Mouse (Mus musculus) urinary bladder, postnatal 10 days (tissue): Measurements from ENCODE around the gene Ccn2.

Source experiments
- DNase-seq: peaks from one replicate; pipeline ENCODE4 v3.0.0; 2022; ENCODE audit warnings: low spot score

Ccn2 gene

DNA sequence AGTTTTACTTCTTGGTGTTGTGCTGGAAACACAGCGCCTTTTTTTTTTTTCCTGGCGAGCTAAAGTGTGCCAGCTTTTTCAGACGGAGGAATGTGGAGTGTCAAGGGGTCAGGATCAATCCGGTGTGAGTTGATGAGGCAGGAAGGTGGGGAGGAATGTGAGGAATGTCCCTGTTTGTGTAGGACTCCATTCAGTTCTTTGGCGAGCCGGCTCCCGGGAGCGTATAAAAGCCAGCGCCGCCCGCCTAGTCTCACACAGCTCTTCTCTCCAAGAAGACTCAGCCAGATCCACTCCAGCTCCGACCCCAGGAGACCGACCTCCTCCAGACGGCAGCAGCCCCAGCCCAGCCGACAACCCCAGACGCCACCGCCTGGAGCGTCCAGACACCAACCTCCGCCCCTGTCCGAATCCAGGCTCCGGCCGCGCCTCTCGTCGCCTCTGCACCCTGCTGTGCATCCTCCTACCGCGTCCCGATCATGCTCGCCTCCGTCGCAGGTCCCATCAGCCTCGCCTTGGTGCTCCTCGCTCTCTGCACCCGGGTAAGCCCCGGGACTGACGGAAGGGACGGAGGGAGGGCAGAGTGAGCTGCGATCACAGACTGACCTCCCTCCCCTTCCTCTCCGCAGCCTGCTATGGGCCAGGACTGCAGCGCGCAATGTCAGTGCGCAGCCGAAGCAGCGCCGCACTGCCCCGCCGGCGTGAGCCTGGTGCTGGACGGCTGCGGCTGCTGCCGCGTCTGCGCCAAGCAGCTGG is at the start of gene Ccn2:
Ccn2 (plus strand) TSS at position 193 of the 753 bp plus-strand sequence.
- peak; percentile 49 for DNase-seq

DNA sequence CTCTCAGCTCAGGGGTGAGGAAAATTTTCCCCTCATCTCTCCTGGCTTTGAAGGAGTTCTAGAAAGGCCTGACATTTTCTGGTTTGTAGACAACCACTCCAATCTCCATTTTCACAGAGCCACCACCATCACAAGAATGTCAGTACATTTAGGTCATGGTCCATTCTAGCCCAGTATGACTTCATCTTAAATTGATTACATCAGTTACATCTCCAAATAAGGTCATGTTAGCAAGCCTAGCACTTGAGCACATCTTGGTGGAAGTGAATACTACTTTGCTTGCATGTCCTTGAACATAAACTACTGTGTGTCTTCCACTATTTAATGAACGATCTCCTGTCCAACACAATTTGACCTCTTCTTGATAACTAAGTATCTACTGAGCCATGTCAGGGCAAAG is 42.4 kb upstream of the Ccn2 start:
- DNase-seq: no peak

DNA sequence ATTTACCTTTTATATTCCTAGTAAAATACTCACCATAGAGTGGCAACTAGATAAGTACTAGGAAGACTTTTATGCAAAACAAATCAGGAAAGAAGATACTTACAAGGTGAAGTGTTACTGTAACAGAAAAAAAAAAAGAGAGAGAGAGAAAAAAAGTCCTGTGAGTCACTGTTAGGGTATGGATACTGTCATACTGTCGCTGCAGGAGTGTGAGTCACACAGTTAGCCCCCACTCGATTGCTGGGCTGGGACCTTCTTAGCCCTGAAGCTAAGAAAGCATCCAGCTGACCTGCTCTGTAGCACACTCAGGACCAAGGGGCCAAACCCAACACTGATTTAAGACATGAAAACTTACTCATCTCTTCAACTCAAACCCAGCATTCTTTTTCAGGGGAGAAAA is 41.2 kb upstream of the Ccn2 start:
- DNase-seq: no peak

DNA sequence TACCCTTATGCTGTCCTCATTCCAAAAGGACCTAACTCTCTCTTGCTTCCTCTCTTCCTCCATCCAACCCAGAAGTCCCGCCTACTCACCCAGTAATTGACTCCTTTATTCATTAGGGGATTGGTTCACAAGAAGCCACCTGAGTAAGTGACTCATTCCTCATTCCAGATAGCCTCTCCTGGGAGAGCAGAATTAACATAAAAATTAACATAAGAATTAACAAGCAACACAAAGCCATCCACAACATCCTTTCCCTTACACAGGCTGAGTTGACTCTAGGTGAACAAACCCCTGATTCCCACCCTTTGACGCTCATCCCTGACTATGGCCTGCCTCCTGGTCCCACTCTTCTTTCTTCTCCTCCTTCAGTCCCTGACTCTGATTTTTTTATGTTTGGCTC is 36.9 kb upstream of the Ccn2 start:
- no peak for DNase-seq

DNA sequence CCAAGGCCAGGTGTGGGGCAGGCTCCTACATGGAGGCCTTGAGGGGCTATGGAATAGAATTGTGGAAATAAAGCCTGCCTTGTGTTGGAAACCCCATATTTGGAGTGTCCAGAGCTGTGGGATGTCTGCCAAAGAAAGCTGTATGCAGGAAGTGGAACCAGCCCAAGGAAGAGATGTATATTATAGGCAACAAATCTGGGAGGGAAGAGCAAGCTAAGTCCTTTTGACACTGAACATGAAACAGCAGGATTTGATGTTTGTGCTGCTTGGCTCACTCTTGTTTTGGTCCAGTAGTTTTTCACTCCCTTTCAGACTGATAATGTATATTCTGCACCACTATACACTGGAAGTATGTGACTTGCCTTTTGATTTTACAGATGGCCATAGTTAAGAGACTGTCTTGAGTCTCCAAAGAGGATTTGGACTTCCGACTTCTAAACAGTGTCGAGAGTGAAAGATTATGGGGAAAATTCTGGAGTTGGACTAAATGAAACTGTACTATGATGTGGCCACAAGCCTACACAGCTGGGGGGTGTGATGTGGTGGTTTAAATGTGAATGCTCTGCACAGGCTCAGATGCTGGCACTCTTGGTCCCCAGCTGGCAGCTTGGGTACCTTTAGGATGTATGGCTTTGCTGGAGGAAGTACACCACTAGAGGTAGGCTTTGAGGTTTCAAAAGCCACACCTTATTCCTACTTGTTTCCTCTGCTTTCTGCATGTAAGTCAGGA is 25.4 kb upstream of the Ccn2 start:
- no peak for DNase-seq

DNA sequence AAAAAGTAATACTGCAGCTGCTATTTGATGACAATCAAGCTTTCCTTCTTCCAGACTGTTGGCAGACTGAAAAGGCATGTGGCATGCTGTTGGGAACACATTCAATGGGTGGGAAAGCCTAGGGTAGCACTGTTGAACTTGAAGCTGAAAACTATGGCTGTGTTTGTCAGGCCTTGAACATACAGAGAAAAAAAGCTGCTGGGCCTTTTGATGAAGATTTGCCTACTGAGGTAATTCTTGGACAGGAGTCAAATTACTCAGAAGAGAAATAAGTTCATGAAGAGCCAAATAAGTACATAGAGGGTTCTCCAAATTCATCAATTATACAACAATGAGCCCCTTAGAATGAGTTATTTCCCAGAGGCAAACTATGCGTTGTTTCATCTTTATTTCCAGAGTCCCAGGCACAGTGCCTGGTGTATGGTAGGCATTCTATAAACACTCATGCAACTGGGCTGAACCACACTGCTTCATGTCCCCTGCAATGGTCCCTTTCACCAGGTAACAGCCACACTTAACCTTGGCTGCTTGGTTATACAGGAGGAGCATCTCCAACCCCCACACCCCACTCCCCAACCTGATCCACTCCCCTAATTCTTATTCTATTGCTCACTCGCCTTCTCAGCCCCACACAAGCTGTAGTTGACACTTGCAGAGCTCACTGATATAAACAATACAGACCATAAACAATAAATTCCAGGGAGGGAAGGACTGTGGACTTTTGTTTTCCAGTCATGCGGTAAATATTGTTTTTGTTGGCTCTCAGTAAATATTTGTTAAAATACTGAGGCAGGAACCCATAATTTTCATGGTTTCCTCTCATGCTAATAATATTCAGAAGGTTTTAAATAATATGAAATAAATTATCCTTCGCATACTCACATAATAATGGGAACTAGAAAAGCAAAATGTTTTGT is 22.9 kb upstream of the Ccn2 start:
- DNase-seq: no peak

DNA sequence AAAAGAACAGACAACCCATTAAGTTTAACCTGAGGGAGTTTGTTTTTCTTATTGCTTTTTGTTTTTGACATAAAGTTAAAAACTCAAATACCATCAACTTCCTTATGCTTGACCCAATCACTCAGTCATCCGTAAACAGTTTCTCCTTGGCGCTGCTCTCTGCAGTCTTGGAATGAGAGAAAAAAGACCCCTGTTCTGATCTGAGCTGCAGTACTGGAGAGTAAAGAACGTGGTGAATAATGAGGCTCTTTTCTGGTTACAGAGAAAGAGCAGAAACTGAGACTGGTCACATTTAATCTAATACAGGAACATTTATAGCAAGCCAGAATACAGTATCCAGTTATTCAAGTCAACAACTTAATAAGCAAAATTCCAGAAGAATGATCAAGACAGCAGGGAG is 21.8 kb upstream of the Ccn2 start:
- DNase-seq: no peak

DNA sequence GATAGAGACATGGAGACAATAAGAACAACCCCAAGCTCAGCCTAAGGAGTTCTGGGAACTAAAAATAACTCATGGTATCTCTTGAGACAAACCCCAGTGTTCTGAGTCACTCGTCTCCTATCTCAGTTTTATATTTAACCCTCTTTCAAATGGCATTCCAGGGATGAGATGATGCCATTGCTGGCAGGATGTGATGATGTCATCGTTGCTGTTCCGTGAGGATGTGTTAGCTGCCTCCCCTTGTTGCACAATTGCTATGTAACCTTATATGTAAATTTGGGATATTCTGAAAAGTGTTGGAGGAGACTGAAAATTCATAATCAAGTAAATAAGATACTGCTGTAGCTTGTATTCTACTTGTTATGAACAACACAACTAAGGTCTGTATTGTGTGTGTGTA is 14.2 kb upstream of the Ccn2 start:
- DNase-seq: no peak

DNA sequence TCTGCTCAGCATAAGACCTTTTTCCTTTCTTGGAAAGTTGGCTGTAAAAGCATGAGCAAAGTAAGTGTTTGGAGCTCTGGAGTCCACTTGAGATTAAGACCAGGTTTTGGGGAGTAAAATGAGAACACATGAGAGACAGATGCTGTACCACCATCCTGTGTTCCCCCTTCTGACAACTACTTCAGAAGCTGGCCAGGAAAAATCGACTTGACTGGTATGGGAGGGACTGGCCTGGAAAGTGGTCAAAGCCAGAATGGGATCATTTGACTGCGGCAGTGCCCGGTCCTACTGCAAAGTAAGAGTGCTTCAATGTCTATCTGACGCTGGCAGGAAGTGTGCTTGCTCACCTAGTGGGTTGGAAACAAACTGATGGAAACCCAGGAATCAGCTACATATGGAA is 6.4 kb upstream of the Ccn2 start:
- DNase-seq: no peak

DNA sequence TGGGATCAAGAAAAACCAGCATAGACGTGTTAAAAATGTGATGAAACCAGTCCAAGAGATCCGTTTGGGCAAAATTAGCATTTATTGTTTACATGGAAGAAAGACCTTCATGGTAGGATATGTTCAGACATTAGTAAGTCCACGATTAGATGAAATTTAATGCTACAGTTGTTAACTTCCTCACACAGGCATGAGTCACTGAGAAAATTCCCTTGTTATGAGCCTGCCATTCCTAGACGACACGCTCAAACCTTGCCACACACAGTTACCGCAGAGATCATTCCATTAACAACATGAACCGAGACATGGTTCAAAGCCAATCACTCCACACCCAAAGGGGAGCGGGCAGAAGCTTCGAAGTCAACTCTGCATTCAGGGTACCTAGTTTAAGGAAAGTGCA is 6.0 kb upstream of the Ccn2 start:
- DNase-seq: no peak

DNA sequence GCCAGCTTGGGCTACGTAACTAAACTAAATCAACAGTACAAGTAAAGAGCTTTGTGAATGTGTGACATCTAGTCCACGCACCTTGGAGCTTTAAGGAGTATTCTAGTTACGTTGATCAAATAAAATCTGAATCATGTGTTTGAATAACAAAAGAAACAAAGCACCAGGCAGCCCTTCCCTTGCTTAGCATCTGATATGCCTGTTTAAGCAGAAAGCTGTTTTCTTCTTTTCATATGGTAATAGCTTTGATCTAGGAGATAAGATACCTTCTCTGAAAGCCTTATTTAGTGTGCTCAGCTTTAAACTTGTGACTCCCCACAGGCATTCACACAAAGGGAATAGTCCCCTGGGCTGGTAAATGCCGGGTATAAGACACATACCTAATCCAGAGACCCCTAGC is 4.7 kb upstream of the Ccn2 start:
- DNase-seq: no peak

DNA sequence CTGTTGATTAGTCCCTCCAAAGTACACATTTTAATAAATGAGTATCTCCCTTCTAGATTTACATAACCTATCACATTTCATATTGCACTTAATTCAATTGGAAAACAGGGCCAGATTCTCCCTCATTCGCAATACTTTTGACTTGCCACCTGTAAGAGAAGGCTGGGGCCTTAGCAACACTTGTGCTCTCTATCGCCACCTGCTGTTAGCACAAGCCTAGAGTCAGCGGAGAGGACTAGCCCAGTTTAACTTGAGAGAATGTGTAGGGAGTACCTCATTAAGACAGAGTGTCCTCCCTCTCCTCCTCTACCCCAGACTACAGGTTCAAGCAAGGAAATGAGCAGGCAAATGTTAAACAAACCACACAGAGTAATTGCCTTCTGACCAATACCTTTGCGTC is 4.1 kb upstream of the Ccn2 start:
- DNase-seq: peak; percentile 60

DNA sequence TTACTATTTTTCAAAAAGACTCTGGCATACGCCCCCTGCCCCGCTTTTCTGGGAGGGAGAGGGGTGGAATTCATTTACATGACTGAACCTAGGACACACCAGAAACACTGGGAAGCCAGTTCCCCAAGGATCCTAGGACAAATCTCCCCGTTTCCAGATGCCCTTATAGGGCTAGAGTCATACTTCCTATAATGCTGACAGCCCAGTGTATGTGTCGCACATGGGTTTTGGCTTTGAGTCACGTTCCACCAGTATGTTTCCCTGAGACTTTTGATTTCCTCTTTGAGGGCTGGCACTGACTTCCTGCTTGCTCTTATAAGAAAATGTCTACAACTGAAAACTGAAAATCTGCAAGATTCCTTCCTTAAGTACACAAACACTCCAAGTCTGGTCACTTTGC is 3.5 kb upstream of the Ccn2 start:
- no peak for DNase-seq

DNA sequence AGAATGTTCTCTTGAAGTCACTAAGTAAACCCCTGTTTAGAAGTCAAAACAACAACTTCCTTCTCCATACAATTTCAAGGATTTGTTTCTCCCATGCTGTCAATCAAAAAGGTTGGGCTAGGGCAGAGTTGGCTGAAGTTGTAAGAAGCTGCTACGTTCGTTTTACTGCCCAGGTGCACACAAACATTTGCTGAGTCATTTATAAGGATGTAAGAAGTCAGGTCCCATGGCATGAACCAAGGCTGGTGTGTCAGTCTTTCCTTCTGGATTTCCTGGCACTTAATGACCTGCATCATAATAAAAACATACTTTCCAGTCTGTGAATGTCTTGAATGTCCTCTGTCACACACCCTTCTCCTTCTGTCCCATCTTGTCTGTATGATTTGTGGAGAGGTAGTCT is 2.9 kb upstream of the Ccn2 start:
- no peak for DNase-seq

DNA sequence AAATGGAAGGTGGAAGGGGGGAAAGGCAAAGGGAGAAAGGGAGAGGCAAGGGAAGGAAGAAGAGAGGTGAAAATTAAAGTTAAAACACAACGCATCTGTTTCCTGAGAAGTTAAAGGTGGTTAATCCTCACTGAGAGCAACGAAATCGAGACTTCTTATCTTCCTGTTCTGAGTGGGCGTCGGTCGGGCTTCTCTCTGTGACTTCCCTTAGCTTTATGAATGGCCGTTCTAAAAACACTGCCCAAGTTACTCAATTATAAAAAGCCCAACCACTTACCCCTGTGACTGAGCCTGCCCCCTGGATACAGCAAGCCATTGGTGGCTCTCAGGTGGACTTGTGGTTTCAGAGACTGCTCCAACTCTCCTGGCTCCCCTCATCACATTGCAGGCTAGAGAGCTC is 2.3 kb upstream of the Ccn2 start:
- DNase-seq: no peak

DNA sequence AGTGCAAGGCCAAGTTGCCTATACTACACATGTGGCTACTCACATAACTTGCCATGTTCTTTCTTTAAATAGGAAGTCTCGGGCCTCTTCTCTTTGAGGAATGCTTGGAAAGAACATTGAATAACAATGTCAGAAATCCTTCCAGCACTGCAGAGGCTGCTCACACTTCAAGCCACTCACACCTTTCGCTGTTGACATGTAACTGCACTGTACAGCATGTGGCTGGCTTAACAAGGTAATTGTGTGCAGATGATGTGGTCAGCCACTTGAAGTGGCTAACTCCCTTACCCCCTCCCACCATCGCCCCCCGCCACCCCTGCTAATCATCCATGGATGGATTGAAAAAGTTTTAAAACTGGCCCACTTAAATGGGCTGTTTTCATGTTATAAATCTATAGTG is 1.7 kb upstream of the Ccn2 start:
- no peak for DNase-seq

DNA sequence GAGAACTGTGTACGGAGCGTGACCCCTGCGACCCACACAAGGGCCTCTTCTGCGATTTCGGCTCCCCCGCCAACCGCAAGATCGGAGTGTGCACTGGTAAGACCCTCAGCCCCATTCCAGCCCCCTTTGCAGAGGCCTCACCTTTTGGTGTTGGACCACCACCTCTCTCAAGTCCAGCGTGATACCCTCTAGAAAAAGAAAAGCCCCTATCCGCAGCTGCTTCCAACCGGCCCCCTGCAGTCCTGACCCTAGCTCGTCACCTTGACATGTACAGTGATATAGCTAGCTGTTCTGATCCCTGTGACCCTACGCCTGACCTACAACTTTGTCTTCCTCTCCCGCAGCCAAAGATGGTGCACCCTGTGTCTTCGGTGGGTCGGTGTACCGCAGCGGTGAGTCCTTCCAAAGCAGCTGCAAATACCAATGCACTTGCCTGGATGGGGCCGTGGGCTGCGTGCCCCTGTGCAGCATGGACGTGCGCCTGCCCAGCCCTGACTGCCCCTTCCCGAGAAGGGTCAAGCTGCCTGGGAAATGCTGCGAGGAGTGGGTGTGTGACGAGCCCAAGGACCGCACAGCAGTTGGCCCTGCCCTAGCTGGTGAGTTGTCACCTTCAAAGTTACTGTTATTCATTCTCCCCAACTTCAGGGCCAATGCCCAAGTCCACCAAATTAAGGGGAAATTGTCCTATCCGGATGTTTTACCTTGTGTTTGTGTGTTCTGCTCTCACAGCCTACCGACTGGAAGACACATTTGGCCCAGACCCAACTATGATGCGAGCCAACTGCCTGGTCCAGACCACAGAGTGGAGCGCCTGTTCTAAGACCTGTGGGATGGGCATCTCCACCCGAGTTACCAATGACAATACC is 994 bp downstream of the Ccn2 start:
- DNase-seq: no peak

DNA sequence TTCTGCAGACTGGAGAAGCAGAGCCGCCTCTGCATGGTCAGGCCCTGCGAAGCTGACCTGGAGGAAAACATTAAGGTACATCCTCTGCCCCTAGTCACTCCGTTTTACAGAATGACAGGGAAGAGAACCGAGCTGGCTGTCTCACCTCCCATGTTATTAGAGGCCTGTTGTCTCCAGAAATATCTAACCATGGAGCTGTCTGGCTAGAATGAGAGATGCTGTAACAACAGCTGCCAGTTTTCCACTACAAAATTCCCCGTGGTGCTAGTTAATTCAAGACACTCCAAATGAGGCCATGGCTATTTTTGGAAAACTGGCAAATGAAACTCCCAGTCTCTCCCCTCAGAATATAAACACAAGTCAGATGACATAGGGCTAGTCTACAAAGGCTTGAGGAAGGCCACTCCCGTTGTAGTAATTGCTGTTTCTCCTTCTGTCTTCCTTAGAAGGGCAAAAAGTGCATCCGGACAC is 1.7 kb downstream of the Ccn2 start:
- DNase-seq: no peak

DNA sequence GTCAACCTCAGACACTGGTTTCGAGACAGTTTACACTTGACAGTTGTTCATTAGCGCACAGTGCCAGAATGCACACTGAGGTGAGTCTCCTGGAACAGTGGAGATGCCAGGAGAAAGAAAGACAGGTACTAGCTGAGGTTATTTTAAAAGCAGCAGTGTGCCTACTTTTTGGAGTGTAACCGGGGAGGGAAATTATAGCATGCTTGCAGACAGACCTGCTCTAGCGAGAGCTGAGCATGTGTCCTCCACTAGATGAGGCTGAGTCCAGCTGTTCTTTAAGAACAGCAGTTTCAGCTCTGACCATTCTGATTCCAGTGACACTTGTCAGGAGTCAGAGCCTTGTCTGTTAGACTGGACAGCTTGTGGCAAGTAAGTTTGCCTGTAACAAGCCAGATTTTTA is 2.5 kb downstream of the Ccn2 start:
- no peak for DNase-seq

DNA sequence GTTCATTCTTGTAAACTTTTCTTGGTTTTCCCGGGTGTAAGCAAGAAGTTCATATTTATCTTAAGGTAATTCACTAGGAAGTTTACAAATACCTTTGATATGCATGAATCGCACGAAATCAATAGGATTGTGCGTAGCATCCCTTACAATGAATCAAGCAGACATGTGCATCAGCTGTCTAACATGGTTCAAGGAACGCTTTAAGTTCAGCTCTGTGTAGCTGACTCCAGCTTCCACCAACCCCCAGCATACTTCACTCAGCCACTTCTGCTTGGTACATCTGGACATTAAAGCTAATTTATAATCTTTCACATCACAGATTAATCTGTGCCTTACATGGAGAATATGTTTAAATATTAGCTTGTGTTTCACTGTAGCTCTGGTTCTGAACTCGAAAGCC is 3.5 kb downstream of the Ccn2 start:
- no peak for DNase-seq

DNA sequence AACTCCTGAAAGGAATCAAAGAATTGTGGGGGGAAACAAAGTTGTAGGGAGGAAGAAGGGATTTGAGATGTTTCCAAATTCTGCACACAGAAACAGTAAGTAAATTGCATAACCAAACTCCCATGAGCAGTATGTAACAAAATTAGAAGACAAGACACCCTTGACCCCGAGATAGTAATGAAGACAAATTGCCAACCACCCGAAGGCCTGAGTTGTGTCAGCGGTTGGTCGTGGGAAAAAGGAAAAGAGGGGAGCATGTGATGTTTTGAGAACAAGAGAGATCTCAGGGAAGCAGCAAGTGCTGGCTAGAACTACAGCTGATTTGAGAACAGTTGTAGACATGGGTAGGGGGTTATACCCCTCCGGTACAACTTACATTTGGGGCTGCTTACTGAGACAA is 4.6 kb downstream of the Ccn2 start:
- no peak for DNase-seq

DNA sequence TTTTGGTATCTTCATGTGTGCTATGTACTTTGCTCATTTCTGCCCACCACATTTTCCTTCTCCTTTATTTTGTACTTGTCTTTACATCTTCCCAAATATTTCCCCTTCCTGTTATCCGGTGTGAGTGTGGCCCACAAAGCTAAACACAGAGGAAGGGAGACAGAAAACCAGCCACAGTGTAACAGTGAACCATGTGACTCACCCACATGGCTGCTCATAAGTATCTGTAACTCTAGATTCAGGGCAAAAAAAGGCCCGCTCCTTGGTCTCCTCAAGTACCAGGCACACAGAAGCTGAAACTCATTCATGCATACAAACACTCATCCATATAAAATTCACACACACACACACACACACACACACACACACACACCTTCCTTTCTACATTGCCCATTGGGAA is 7.8 kb downstream of the Ccn2 start:
- DNase-seq: no peak
